Mouse (Mus musculus): Measurements from ENCODE around the gene 4632433K11Rik.
A peak's percentile ranks its signal among the peaks of the same experiment; 100 is the strongest.
"Not testable (repeated sequence)": the region's sequence is repeated elsewhere in the genome, so short reads cannot be mapped to it uniquely, and the experiment has no call there.

The 4632433K11Rik gene

DNA sequence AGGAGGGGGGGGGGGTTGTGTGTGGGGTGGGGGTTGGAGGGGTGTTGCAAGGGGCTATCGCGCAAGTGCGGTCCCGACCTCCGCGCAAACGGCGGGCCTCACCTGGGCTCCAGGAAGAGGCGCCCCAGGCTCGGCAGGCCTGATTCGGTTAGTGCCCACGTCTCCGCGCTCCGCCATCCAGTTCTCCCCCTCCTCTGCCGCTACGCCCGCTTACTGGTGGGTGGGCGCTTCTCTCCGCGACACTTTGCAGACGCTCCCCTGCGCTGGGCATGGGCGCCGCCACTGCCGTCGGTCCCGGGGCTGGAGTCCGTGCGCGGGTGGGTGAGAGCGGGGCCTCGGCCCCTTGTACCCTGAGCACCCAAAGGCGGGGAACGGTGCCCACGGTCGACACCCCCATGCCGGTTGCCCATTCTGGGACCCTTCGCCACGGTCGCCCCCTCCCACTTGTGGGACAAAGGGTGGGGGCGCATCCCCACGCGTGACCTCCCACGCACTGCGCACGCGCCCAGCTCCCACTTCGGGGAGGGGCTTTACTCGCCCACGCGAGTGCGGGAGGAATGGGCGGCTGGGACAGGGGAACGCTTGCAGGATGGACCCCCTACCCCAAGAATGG is 22.8 kb downstream of the 4632433K11Rik start:
- DNase-seq (ENCODE audit: low spot score in 2 of 2): peak; percentile 44 to 53

DNA sequence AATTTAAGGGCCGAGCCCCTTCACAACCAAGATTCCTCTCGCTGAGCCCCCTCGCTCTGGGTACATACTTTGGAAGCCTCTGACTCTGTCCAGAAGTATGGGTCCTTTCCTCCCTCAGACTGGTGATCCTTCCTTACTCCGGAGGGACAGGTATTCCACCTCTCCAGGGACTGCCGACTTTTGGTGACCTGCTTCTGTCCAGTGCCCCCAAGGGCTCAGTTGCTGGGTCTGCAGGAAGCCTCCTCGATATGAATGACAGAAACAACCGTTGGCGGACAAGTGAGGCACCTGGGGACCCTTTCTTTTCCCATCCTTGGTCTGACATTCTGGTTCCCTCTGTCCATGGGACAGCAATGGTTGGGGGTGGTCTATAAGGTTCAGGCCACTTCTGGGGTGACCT is 23.5 kb downstream of the 4632433K11Rik start:
- DNase-seq (ENCODE audit: low spot score in 2 of 2): no peak

DNA sequence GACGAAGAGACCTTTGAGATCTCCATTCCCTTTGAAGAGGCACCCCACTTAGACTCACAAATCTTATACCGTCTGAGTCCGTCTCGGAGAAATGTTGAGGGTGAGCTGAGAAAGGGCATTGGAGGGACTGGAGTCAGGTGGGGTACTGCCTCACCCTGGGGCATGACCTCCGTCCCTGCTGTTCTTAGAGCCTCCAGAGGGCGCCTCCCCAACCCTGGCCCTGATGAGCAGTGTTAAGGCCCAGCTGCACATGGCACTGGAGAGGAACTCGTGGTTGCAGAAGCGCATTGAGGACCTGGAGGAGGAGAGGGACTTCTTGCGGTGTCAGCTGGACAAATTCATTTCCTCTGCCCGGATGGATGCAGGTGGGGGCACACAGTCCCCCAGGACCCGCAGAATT is 23.9 kb downstream of the 4632433K11Rik start:
- DNase-seq (ENCODE audit: low spot score in 2 of 2): no peak

DNA sequence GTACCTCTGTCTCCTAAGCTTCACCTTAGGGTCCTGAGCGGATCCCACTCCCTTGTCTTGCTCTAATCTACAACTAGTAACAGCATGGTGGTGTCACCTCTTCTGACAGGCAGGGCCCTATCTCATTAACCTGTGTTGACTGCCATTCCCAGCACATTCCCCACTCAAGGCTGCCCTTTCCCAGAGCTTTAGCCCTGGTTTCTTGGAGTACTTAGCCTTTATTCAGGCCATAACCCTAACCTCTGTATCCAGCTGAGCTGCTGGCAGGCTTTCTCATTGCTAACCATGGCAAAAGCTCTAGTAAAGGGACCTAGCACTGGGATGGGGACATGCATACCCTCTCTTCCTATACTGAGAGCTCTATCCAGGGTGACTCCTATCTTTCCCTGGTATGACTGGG is 24.7 kb downstream of the 4632433K11Rik start:
- no peak for DNase-seq (ENCODE audit: low spot score in 2 of 2)

GRCm38 (mm10) chr7:5059421-5059820 is 25.5 kb downstream of the 4632433K11Rik start:
- no peak for DNase-seq (ENCODE audit: low spot score in 2 of 2)

GRCm38 (mm10) chr7:5060239-5060731 is 26.4 kb downstream of the 4632433K11Rik start:
- peak; percentile 73 to 76 for DNase-seq (ENCODE audit: low spot score in 2 of 2)

- peak; percentile 97 for DNase-seq (ENCODE audit: low spot score in 2 of 2)
Measured at GRCm38 (mm10) chr7:5060944-5061773, 27.2 kb downstream of the 4632433K11Rik start.

DNA sequence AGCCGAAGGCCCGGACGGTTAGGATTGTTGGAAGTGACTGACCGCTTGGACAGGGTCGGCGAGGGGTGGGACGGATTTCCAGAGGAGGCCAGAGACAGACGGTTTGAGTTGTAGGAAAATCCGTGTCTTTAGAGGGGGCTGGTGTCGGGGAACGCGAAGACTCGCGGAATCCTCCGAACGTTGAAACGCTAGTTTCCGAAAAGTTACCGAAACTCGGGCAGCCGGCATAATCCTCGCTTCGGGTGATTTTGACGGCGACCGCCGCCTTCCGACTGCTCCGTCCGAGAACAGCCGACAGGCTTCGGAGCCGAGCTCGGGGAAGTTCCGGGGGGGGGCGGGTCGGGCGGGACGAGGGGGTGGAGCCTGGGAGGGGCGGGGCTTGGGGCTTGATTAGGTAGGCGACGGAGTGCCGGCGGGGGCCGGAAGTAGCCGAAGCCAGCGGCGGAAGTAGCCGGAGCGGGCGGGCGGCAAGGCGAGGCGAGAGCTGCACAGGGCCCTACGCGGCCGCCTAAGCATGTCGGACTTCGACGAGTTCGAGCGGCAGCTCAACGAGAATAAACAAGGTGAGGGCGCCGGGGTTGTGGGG is 27.9 kb downstream of the 4632433K11Rik start, which contains the start of gene U2af2:
Gene U2af2 (plus strand): TSS at position 370 of the 586 bp plus-strand sequence.
- peak; percentile 90 to 92 for DNase-seq (ENCODE audit: low spot score in 2 of 2)

GRCm38 (mm10) chr7:5062360-5063001 is 28.6 kb downstream of the 4632433K11Rik start:
- DNase-seq (ENCODE audit: low spot score in 2 of 2): no peak

DNA sequence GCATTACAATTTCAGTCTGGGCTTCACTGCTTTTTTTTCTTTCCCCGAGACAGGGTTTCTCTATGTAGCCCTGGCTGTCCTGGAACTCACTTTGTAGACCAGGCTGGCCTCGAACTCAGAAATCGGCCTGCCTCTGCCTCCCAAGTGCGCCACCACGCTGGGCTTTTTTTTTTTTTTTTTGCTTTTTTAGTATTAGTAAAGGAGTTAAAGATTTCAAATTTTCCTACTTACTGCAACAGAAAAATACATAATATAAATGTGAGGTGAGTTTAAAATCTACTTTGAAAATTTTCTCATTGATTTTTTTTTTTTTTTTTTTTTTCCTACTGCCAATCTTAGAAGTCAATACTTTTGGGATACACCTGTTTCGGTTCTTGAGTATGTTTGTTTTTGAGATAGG is 31.0 kb downstream of the 4632433K11Rik start:
- no peak for DNase-seq (ENCODE audit: low spot score in 2 of 2)

DNA sequence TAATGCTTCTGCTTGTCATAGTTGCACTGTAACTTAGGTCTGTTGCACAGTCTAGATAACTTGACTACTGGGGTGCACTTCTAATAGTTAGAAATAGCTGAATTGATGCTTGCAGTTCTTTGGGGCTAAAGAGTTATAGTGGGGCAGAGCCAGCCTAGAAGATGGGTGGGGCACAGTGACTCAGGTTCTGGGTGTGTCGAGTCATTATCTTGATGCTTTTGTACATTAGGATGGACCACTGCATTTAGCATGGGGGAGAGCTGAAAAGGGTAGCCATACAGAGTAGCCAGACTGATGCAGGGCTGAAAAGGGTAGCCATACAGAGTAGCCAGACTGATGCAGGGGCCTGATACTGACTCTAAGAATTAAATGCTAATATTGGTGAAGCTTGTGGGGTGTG is 39.7 kb downstream of the 4632433K11Rik start:
- no peak for DNase-seq (ENCODE audit: low spot score in 2 of 2)

DNA sequence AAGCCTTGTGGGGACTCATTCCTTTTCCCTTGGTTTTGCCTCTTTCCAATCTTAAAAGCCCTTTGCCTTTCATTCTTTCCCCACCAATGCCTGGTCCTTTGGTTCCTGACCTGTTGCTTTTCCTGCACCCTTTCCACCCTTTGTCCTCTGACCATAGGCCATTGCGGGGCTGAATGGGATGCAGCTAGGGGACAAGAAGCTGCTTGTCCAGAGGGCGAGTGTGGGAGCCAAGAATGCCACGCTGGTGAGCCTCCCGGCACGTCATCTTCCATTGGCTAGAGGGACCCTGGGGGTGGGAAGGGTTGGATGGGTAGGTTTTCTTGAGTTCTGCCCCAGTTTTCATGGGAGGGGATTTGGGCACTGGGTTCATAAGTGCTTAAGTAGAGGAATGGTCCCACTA is 41.1 kb downstream of the 4632433K11Rik start:
- no peak for DNase-seq (ENCODE audit: low spot score in 2 of 2)

DNA sequence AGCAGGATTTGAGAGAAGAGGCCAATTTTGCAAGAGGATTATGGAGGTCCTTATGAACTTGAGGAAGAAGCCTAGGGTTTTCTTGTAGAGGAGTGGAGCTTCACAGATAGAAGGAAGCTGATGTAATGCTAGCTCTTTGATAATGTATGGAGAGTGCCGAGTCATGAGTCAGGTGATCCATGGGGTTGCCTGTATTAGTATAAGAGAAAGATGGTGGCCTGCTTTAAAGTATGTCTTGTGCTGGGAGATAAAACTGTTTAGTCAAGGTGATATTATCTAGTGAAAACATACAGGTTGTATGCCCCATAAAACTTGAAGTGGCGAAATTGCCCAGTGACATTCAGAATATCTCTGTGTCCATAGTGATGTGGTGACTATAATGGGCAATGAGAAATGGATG is 43.0 kb downstream of the 4632433K11Rik start:
- DNase-seq (ENCODE audit: low spot score in 2 of 2): no peak

GRCm38 (mm10) chr7:5079365-5080009 is 45.6 kb downstream of the 4632433K11Rik start:
- not testable (repeated sequence) for DNase-seq (ENCODE audit: low spot score in 2 of 2)

GRCm38 (mm10) chr7:5080010-5080751 is 46.3 kb downstream of the 4632433K11Rik start, which contains the start of gene Epn1:
Epn1 (plus strand) TSS chr7:5080235.
- DNase-seq (ENCODE audit: low spot score in 2 of 2): peak; percentile 95 to 96

GRCm38 (mm10) chr7:5080815-5081214 is 46.9 kb downstream of the 4632433K11Rik start:
- no peak for DNase-seq (ENCODE audit: low spot score in 2 of 2)

DNA sequence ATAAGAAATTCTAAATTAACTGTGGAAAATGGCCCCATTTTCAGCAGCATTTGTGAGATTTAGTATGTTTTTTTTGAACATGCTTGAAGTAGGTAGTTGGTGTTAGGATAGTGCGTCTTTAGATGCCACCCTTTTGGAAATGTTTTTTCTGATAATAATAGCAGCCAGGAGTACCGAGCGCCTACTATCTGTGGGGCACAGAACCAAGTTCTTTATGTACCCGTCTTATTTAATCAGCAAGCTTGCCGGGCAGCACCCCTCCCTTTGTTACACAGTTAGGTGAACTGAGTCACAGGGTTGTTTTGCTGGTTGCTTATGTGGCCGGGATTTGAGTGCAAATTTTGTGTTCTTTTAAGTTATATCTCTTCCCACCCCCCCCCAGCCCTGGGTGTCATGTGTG is 47.3 kb downstream of the 4632433K11Rik start:
- DNase-seq (ENCODE audit: low spot score in 2 of 2): no peak

- DNase-seq (ENCODE audit: low spot score in 2 of 2): no peak
Measured at GRCm38 (mm10) chr7:5081939-5082338, 48.0 kb downstream of the 4632433K11Rik start.

- DNase-seq (ENCODE audit: low spot score in 2 of 2): no peak
Measured at GRCm38 (mm10) chr7:5083325-5084105, 49.6 kb downstream of the 4632433K11Rik start.

All from right cerebral cortex, postnatal 36 days (tissue).